Mouse (Mus musculus) embryonic facial prominence, embryonic 14.5 days (tissue): ENCODE measurements around the gene Rbl1. TPM values are rescaled to one million over a fixed set of nuclear protein-coding genes. Genes with fewer than 3 reads are reported as not detected.
A peak's percentile ranks its signal among the peaks of the same experiment; 100 is the strongest.

ENCODE experiments used
- ATAC-seq: fragments of 200-750 bp; cut with Nextera tagmentation; 2 replicates; pipeline ENCODE4 v1.8.0; 2017; ENCODE audit warnings: low read depth, moderate number of reproducible peaks, moderate TSS enrichment
- DNase-seq: peaks from one replicate; pipeline ENCODE4 v3.0.0-alpha.2; 2015; ENCODE audit warnings: low spot score
- H3K27ac ChIP-seq: fragments of 300-500 bp; sonication (generic); replicated peaks from 2 replicates; pipeline ENCODE4 v1.5.1; 2014; ENCODE audit warnings: low read depth, mild to moderate bottlenecking, low read length, moderate library complexity
- H3K27me3 ChIP-seq: fragments of 300-500 bp; sonication (generic); replicated peaks from 2 replicates; pipeline ENCODE4 v1.6.1; 2014; ENCODE audit warnings: low read length; ENCODE audit not compliant: control insufficient read depth, insufficient read depth
- H3K36me3 ChIP-seq: fragments of 300-500 bp; sonication (generic); 2 replicates; pipeline ENCODE4 v1.6.1; 2014; ENCODE audit warnings: low read length, mixed read lengths; ENCODE audit not compliant: control insufficient read depth, insufficient read depth
- H3K4me1 ChIP-seq: fragments of 300-500 bp; sonication (generic); 2 replicates; pipeline ENCODE4 v1.6.1; 2014; ENCODE audit warnings: antibody characterized with exemption, low read length; ENCODE audit not compliant: control insufficient read depth, insufficient read depth
- H3K4me2 ChIP-seq: fragments of 300-500 bp; sonication (generic); 2 replicates; pipeline ENCODE4 v1.6.1; 2014; ENCODE audit warnings: low read depth, mild to moderate bottlenecking, low read length, moderate library complexity, mixed read lengths
- H3K4me3 ChIP-seq: fragments of 300-500 bp; sonication (generic); 2 replicates; pipeline ENCODE4 v1.5.1; 2014; ENCODE audit warnings: low read depth, mild to moderate bottlenecking, low read length
- H3K9ac ChIP-seq: fragments of 300-500 bp; sonication (generic); 2 replicates; pipeline ENCODE4 v1.6.1; 2014; ENCODE audit warnings: low read depth, mild to moderate bottlenecking, low read length, moderate library complexity, mixed read lengths
- H3K9me3 ChIP-seq: fragments of 300-500 bp; sonication (generic); 2 replicates; pipeline ENCODE4 v1.6.1; 2016; ENCODE audit warnings: low read length; ENCODE audit not compliant: control insufficient read depth
- WGBS: fragments of 180-500 bp; shearing (Covaris S2); extraction: QIAGEN DNeasy Blood & Tissue Kit; methylation state at CpG from one replicate; pipeline ENCODE4 v1.1.7; 2014; 5-methylcytosine and 5-hydroxymethylcytosine counted together
- polyA plus RNA-seq: library from polyadenylated mRNA; unstranded; fragments of >200 nt; fragmentation: Nextera tagmentation; extraction: Ambion mirVana; gene quantifications from 2 replicates; pipeline ENCODE4 v1.2.1, GENCODE M21; 2014

Gene Rbl1
- polyA plus RNA-seq, 1 experiment from 2014 or later: 16.1 TPM

- H3K9me3 ChIP-seq: no peaks in the 10 kb centered on the region
- H3K36me3 ChIP-seq: peaks cover 2% of the 10 kb centered on the region; the same call in 1 of the 2 replicates
- DNase-seq (no peak), ATAC-seq (no peak)
- 81% methylated on average over 4 of the region's 4 CpGs for WGBS
- no peak overlapping the region for H3K9ac ChIP-seq
- H3K27me3 ChIP-seq: no peaks in the 10 kb centered on the region
- no peaks in the 10 kb centered on the region for H3K4me1 ChIP-seq
- no peak overlapping the region for H3K4me2 ChIP-seq
- no peak overlapping the region for H3K4me3 ChIP-seq
- H3K27ac ChIP-seq: no peak overlapping the region
Measured at GRCm38 (mm10) chr2:157141962-157142361, 62.4 kb downstream of the Rbl1 start.

- no peak overlapping the region for H3K4me2 ChIP-seq
- no peak overlapping the region for H3K4me3 ChIP-seq
- no peaks in the 10 kb centered on the region for H3K27me3 ChIP-seq
- ATAC-seq (no peak), DNase-seq (no peak)
- H3K27ac ChIP-seq: no peak overlapping the region
- H3K9ac ChIP-seq: no peak overlapping the region
- H3K9me3 ChIP-seq: no peaks in the 10 kb centered on the region
- WGBS: 77% methylated on average over 4 of the region's 5 CpGs
- H3K4me1 ChIP-seq: peaks cover 3% of the 10 kb centered on the region; the same call in 1 of the 2 replicates
- H3K36me3 ChIP-seq: no peaks in the 10 kb centered on the region
Measured at GRCm38 (mm10) chr2:157139251-157139802, 65.0 kb downstream of the Rbl1 start.

GRCm38 (mm10) chr2:157138808-157139207 lies 65.5 kb downstream of the Rbl1 start:
- no peak overlapping the region for H3K4me3 ChIP-seq
- H3K9ac ChIP-seq: no peak overlapping the region
- H3K9me3 ChIP-seq: no peaks in the 10 kb centered on the region
- H3K4me2 ChIP-seq: no peak overlapping the region
- DNase-seq (no peak), ATAC-seq (no peak)
- no peaks in the 10 kb centered on the region for H3K27me3 ChIP-seq
- H3K4me1 ChIP-seq: peaks cover 3% of the 10 kb centered on the region; the same call in 1 of the 2 replicates
- H3K27ac ChIP-seq: no peak overlapping the region
- 79% methylated on average over 5 of the region's 5 CpGs for WGBS
- H3K36me3 ChIP-seq: no peaks in the 10 kb centered on the region

- Histone ChIP-seq H3K36me3 (no peaks in the 10 kb centered on the region), H3K27ac (no peak overlapping the region), H3K9me3 (no peaks in the 10 kb centered on the region), H3K9ac (no peak overlapping the region), H3K4me1 (peaks cover 6% of the 10 kb centered on the region; the same call in 1 of the 2 replicates), H3K27me3 (no peaks in the 10 kb centered on the region), H3K4me3 (no peak overlapping the region), H3K4me2 (no peak overlapping the region)
- WGBS: 84% methylated on average over 9 of the region's 9 CpGs
- DNase-seq (no peak), ATAC-seq (no peak)
Measured at GRCm38 (mm10) chr2:157137959-157138731, 66.2 kb downstream of the Rbl1 start.

- DNase-seq (peak; percentile 30), ATAC-seq (no peak)
- WGBS: 70% methylated on average over 2 of the region's 2 CpGs
- Histone ChIP-seq H3K27me3 (no peaks in the 10 kb centered on the region), H3K4me3 (no peak overlapping the region), H3K4me1 (peaks cover 6% of the 10 kb centered on the region; the same call in 1 of the 2 replicates), H3K36me3 (no peaks in the 10 kb centered on the region), H3K27ac (no peak overlapping the region), H3K9ac (no peak overlapping the region), H3K9me3 (no peaks in the 10 kb centered on the region), H3K4me2 (no peak overlapping the region)
Measured at GRCm38 (mm10) chr2:157136646-157137045, 67.7 kb downstream of the Rbl1 start.

GRCm38 (mm10) chr2:157136176-157136575 lies 68.2 kb downstream of the Rbl1 start:
- ATAC-seq (no peak), DNase-seq (no peak)
- H3K4me2 ChIP-seq: no peak overlapping the region
- no peaks in the 10 kb centered on the region for H3K9me3 ChIP-seq
- no peak overlapping the region for H3K27ac ChIP-seq
- peaks cover 6% of the 10 kb centered on the region; the same call in 1 of the 2 replicates for H3K4me1 ChIP-seq
- no peaks in the 10 kb centered on the region for H3K27me3 ChIP-seq
- WGBS: 83% methylated on average over 4 of the region's 4 CpGs
- H3K9ac ChIP-seq: no peak overlapping the region
- H3K4me3 ChIP-seq: no peak overlapping the region
- no peaks in the 10 kb centered on the region for H3K36me3 ChIP-seq

- ATAC-seq (no peak), DNase-seq (peak; percentile 11)
- H3K9me3 ChIP-seq: no peaks in the 10 kb centered on the region
- no peaks in the 10 kb centered on the region for H3K27me3 ChIP-seq
- H3K27ac ChIP-seq: peak overlapping the region; percentile 68; the same call in 1 of the 2 replicates
- H3K4me2 ChIP-seq: peak overlapping the region; percentile 88
- no peaks in the 10 kb centered on the region for H3K36me3 ChIP-seq
- 86% methylated on average over 10 of the region's 10 CpGs for WGBS
- H3K9ac ChIP-seq: peak overlapping the region; percentile 74
- H3K4me1 ChIP-seq: peaks cover 6% of the 10 kb centered on the region; the same call in 1 of the 2 replicates
- H3K4me3 ChIP-seq: peak overlapping the region; percentile 65
Measured at GRCm38 (mm10) chr2:157135529-157136120, 68.7 kb downstream of the Rbl1 start.

- ATAC-seq: peak; percentile 92
- no peaks in the 10 kb centered on the region for H3K9me3 ChIP-seq
- no peaks in the 10 kb centered on the region for H3K36me3 ChIP-seq
- peak within 1 kb of the TSS; percentile 68 for H3K27ac ChIP-seq
- peak within 1 kb of the TSS; percentile 74 for H3K9ac ChIP-seq
- peak within 1 kb of the TSS; percentile 65 for H3K4me3 ChIP-seq
- peak within 1 kb of the TSS; percentile 88 for H3K4me2 ChIP-seq
- WGBS: 0% methylated on average over 25 of the region's 32 CpGs
- H3K4me1 ChIP-seq: peaks cover 6% of the 10 kb centered on the region; the same call in 1 of the 2 replicates
- DNase-seq: peak; percentile 96
- H3K27me3 ChIP-seq: no peaks in the 10 kb centered on the region
Measured at GRCm38 (mm10) chr2:157135014-157135413, 69.3 kb downstream of the Rbl1 start, which contains the start of gene Samhd1. Gene Samhd1, minus strand, starts transcription at chr2:157135265.
